Mouse (Mus musculus): Measurements from ENCODE around the gene Etfdh.

DNA sequence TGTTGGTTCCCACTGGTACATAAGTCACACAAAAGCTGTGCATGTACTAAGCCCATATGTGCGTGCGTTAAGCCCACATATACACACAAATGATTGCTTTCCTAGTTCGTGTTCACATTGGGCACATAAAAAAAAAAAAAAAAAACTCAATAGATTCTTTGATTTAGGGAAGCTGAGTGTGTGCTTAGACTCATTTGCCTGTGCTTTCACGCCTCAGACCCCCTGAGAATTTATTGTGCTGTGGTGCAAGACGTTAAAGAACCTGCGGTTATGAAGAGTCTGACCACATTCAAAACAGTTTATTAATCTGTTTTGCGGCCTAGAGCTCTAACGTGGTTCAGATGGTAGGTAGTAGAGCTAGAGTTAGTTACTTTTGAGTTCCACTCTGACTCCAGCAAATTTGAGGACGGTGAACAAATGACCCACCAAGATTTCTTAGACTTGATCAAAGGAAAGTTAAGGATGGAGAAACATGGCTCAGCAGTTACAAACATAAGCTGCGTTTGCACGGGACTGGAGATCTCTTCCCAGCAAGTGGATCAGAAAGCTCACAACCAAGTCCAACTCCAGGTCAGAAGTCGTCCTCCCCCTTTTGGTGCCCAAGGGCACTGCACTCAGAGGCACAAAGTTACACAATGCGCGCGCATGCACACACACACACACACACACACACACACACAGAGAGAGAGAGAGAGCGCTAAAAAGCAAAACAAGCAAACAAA, 60.5 kb downstream of the Etfdh start:
- no peak for TF ChIP-seq CTCF (IDR thresholded peaks at IDR 0.05; ENCODE audit: low read depth, low read length)
- no peak for TF ChIP-seq POLR2A (IDR thresholded peaks at IDR 0.05; ENCODE audit: borderline replicate concordance, low read depth, low read length)
